Mouse (Mus musculus) lung, postnatal 36 days (tissue): ENCODE measurements around the gene Tnnt3.

Experiments
- DNase-seq: peaks from one replicate; pipeline ENCODE4 v3.0.0; 2022; ENCODE audit warnings: mixed read lengths

Gene Tnnt3

GRCm38 (mm10) chr7:142547874-142548273 lies 49.2 kb downstream of the Tnnt3 start:
- no peak for DNase-seq

DNA sequence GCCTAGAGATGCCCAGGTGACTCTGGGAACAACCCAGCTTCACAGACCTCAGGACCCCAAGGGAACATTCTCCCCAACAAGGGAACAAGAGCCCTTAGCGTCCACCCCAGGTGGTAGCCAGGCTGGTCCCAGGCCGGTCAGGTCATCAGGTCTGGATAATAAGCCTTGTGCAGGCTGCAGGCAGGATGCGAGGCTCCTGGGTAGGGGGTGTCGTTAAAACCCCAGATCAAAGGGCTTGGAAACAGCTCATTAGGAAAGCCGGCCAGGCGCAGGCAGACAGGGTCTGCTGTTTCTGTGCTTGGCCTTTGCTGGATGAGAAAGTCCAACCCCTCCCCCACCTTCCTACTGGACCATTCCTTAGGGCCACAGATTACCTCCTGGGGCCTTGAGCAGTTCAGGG lies 50.1 kb downstream of the Tnnt3 start:
- no peak for DNase-seq

DNA sequence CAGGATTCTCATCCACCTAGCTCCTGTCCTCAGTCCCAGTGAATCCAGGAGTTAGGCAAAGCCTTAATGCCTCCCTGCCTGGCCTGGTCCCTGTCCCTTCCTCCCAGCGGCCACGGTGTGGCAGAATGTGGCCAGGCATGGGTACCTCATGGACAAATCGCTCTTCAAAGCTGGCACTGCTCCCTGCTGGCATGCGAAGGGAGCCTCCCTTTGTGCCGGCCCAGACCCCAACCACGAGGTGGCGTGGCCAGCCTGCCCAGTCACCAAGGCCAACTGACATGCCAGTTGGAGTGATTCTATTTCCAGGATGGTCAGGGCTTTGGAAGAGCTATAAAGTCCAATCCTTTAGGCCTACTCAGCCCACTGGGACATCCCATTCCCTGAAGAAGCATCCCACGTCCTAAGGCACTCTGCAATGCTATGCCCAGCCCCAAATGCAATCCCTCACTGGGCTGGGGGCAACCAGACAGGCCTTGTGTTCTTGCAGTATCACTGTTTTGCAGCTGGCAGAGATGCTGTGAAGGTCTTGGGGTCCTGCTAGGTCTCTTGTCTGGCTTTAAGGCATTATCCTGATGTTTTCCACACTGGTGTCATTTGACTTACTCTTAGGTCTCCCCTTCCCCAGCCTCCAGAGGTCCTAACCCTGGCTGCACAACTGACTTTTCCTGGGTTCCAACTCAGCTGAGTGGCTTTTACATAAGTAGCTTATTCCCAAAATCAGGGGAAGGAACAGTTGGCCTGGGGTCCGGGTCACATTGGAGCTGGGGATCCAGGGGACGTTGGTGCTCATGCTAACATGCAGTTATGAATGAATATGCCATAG lies 51.5 kb downstream of the Tnnt3 start:
- DNase-seq = no peak

DNA sequence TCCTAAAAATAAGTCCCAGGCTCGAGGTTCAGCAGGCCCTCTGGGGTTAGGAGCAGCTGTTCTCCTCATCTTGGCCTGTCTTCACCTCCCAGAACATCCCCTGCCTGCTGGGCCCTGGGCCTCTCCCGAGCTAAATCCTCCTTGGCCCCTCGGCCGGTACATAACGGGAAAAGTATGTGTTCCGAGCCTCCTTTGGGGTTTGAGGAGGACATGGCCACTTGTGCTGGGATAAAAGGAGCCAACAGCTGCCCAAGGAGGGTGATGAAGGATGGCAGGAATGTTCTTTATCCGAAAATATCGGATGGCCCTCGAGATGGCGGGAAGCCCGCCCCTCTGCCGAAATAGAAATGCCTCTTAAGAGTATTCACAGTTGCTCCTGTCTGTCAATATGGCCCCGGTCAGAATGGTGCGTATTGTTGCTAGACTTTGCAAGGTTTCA lies 52.3 kb downstream of the Tnnt3 start:
- DNase-seq = no peak

GRCm38 (mm10) chr7:142551691-142552090 lies 53.1 kb downstream of the Tnnt3 start:
- DNase-seq = no peak

GRCm38 (mm10) chr7:142552591-142553416 lies 54.2 kb downstream of the Tnnt3 start:
- no peak for DNase-seq

DNA sequence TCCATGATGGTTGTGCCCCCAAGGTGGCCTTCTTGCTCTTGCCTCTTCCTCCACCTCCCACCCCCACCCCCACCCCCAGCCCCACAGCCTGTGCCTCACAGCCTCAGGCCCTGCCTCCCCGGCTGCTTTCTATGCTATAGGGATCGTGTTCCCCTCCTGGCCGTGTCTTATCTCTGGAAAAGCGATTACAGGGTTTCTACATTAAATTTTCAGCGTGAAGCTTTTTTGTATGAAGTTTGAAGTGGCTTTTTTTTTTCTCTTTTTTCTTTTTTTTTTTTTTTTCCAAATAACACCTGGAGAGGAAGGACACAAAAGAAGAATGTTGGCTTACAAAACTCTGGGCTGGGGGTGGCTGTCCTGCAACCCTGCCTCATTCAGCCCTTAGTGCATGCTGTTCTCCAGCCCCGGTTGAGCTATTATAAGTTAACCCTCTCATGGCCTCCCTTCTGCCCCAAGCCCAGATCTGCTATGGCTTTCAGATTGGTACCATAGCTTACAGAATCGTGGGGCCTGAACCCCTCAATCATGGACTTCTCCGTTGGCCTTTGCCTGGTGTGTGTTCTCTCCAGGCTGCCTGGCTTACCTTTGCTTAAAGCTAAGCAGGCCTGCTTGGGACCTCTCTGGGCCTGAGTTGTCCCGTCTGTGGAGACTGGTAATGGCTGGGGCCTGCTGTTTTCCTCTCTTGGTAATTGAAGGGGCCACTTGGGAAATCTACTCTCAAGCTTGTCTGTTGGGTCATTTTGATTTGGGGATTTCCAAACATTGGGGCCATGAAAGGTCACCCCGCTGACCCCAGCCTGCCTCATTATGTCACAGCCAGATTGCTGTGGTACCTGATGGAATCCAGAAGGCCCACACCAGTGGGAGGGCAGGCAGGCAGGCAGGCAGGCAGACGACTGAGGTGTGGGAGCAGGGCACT lies 55.0 kb downstream of the Tnnt3 start:
- DNase-seq = no peak

DNA sequence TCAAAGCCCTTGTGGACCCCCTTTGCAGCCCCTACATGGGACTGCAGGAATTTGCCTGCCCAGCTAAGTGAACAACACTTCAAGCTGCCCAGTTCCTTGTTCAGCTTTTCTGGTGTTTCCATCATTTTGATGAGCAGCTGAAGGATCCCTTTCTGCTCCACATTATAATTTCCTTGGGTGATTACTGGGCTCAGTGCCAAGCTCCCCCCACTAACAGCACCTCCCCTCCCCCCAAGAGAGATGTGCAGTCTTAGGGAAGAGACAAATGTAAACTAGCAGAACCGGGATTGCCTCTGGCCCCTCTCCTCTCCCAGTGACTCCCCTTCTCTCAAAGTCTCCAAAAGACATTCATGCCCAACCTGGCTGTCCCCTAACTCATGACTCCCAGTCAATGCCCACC lies 56.0 kb downstream of the Tnnt3 start:
- DNase-seq = no peak

- no peak for DNase-seq
These were observed 56.9 kb downstream of the Tnnt3 start for GRCm38 (mm10) chr7:142555366-142556088.

GRCm38 (mm10) chr7:142556089-142556476 lies 57.4 kb downstream of the Tnnt3 start:
- DNase-seq = no peak

GRCm38 (mm10) chr7:142557696-142558095 lies 59.1 kb downstream of the Tnnt3 start:
- no peak for DNase-seq

GRCm38 (mm10) chr7:142558511-142559146 lies 60.0 kb downstream of the Tnnt3 start:
- no peak for DNase-seq

DNA sequence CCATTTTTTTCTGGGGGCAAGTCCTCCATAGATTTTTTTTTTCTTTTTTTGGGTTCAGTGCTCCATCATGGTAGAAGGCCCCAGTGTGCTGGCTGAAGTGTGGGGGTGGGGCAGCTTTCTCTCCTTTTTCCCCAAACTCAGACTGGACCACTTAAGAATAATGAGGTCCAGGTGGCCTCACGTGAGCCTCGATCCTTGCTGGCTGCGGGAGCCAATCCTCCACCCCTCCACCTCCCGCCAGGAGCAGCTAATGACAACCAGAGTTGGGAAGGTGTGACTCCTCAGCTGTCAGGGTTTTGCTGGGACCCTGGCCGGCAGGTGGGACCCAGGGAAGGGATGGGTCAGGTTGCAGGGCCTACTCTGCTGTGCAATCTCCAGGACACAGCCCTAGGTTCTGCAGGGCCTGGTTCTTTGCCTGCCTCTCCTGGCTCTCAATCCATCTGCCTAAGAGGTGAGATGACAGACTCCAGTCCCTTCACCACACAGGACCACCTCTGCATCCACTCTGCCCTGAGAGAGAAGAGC lies 61.1 kb downstream of the Tnnt3 start:
- DNase-seq = no peak

DNA sequence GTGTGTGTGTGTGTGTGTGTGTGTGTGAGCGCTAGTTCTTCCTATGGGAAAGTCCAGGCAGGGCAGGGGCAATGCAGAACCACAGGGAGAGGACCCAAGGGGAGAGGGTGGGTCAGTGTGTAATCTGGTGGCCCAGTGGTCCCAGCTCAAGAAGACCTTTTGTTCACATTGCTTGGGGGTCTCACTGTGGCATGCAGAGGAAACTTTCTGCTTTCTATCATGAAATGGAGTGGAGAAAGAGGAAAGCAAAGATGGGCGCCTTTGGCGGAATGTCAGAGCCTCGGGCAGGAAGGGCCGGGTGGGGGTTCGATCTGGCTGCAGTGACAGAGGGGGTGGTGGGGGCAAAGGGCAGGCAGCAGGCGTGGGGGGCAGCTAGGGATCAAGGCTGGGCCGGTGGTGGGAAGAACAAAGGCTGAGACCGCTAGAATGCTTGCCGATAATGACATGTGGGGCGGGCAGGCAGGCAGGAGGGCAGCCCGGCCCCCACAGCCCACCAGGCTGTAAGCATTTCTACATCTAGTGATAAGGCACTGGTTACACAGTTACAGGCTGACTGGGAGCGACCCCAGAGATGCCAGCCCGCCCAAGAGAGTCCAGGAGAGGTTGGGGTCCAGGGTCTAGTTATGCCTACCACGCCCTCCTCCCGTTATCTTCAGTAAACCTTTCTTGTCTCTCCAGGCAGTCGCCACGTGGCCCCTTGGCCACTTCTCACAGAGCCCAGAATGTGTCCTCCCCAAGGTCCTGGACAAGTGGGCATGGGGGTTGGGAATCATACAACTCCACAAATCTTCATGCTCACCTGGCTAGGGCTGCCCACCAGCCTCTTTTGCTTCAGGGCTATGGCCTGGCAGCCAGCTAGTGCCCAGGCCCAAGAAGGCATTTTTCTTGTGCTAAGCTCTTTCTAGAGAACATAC lies 62.6 kb downstream of the Tnnt3 start:
- no peak for DNase-seq

GRCm38 (mm10) chr7:142561856-142562404 lies 63.3 kb downstream of the Tnnt3 start:
- no peak for DNase-seq

GRCm38 (mm10) chr7:142563168-142563567 lies 64.5 kb downstream of the Tnnt3 start:
- peak; percentile 14 for DNase-seq

DNA sequence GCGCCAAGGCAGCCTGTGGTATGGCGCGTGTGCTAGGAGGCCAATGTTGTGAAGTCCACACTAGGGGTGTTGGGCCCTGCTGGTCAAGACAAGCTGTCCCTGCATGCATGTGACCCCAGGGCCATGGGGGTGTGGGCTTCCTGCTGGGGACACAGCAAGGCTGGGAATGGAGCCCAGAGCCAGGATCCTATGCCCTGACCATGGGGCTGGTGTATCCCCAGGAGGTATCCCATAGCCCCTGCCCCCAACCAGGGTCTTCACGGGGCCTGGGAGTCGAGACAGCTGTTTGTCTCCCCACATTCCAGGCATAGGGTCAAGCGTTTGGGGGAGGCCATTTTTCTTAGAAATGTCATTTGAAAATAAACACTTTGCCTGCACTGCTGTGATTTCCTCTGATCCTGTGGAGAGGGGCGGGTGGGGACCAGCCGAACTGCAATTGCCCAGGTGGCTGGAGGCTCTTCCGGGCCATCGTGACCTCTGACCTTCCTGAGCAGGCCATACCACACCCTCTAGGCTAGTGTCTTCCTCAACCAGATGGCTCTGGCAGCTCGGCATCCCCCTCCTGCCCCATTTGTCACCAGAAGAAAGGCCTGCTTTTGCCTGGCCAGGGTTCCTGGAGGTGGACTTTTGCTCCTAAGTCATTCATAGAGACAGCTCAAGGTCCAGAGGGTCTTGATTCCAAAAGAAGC lies 66.5 kb downstream of the Tnnt3 start:
- DNase-seq = peak; percentile 7
